25 mouse cellular contexts compared by ENCODE assay signal in the genomic region with DNA sequence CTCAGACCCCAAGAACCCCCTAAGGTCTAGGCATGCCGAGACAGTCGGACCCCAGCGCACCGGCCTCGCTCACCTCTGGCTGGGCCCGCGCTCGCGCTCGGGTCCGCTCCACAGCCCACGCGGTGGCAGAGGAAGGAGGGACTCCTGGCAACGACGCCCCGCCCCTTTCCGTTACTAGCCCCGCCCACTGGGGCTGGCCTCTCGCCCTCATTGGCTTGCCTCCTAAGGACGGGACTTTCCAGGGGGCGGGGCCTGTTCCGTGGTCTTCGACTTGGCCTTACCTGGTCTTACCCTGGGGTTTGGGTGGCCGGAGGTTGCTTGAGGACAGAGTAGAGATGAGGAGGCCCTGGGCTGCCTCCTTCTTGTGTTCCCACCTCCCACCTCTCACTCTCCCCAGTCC. TPM values are rescaled to one million over a fixed set of nuclear protein-coding genes. Genes with fewer than 3 reads are reported as not detected.
A peak's percentile ranks its signal among the peaks of the same experiment; 100 is the strongest.
DNase-seq lines count a peak whose midpoint lies in the region; ATAC-seq and TF ChIP-seq lines count a peak whose summit lies in the region.
"Had no signal": no experiment of that assay in that cellular context is flagged by ENCODE, and none has a peak within 500 bp of the region (broad histone marks: within the 10 kb centered on the region; RNA-seq: fewer than 3 reads in every experiment).

TSS of gene Syce3 (minus strand) at position 386 of the 400 bp plus-strand sequence.

- H3K36me3 ChIP-seq in kidney, embryonic 14.5 days (ENCODE audit: control insufficient read depth, insufficient read depth, low read length), result no peaks in the 10 kb centered on the region
- no peaks in the 10 kb centered on the region for H3K36me3 ChIP-seq in E14TG2a.4 (ENCODE audit: insufficient read depth, low read length)
- no peaks in the 10 kb centered on the region for H3K36me3 ChIP-seq in stomach, embryonic 14.5 days (ENCODE audit: control insufficient read depth, insufficient read depth, low read length)
- H3K36me3 ChIP-seq in hindbrain, embryonic 12.5 days, result no peaks in the 10 kb centered on the region
- H3K36me3 ChIP-seq: hindbrain, embryonic 15.5 days; liver, embryonic 15.5 days; midbrain, embryonic 13.5 days; neural tube, embryonic 13.5 days had no signal

- peaks cover 3% of the 10 kb centered on the region; the same call in 1 of the 2 replicates for H3K9me3 ChIP-seq in kidney, embryonic 14.5 days (ENCODE audit: control insufficient read depth, low read length)
- peaks cover 28% of the 10 kb centered on the region for H3K9me3 ChIP-seq in E14TG2a.4 (ENCODE audit: low read length)
- peaks cover 4% of the 10 kb centered on the region; the same call in 1 of the 2 replicates for H3K9me3 ChIP-seq in stomach, embryonic 14.5 days (ENCODE audit: control insufficient read depth, low read depth, low read length)
- H3K9me3 ChIP-seq in hindbrain, embryonic 12.5 days (replicated peaks), result peaks cover 14% of the 10 kb centered on the region; the same call in 1 of the 2 replicates
- H3K9me3 ChIP-seq: hindbrain, embryonic 15.5 days; liver, embryonic 15.5 days had no signal

- H3K4me1 ChIP-seq in kidney, embryonic 14.5 days (ENCODE audit: control insufficient read depth, insufficient read depth, low read length), result no peaks in the 10 kb centered on the region
- H3K4me1 ChIP-seq in E14TG2a.4 (replicated peaks; ENCODE audit: low read depth, low read length), result peaks cover 16% of the 10 kb centered on the region
- H3K4me1 ChIP-seq in stomach, embryonic 14.5 days (ENCODE audit: control insufficient read depth, insufficient read depth, low read length), result no peaks in the 10 kb centered on the region
- H3K4me1 ChIP-seq in hindbrain, embryonic 12.5 days, result no peaks in the 10 kb centered on the region
- H3K4me1 ChIP-seq: forebrain, embryonic 13.5 days; hindbrain, embryonic 15.5 days; liver, embryonic 15.5 days; midbrain, embryonic 13.5 days; neural tube, embryonic 13.5 days had no signal

- H3K4me2 ChIP-seq in kidney, embryonic 14.5 days (replicated peaks; ENCODE audit: low read depth, low read length), result no peak within 1 kb of the TSS
- no peak within 1 kb of the TSS for H3K4me2 ChIP-seq in stomach, embryonic 14.5 days (replicated peaks; ENCODE audit: low read depth, low read length)
- no peak within 1 kb of the TSS for H3K4me2 ChIP-seq in hindbrain, embryonic 12.5 days (replicated peaks)
- H3K4me2 ChIP-seq: forebrain, embryonic 13.5 days; heart, embryonic 13.5 days; hindbrain, embryonic 15.5 days; liver, embryonic 15.5 days; midbrain, embryonic 13.5 days; neural tube, embryonic 13.5 days had no signal

- no peak for DNase-seq in kidney, postnatal 4 days
- peak; percentile 80 for DNase-seq in ES-CJ7 (ENCODE audit: low read depth, low spot score)
- no peak for DNase-seq in adrenal gland, adult (ENCODE audit: inconsistent age in 2 of 2, low spot score in 1 of 2)
- DNase-seq: adrenal gland, adult 2 months; cerebellum, adult 2 months; cerebellum, postnatal 36 days; gastrocnemius, postnatal 14 days; heart, postnatal 36 days; kidney, postnatal 14 days; layer of hippocampus, adult 9-11 months; left cerebral cortex, postnatal 4 days had no signal

- ATAC-seq in kidney, embryonic 14.5 days (ENCODE audit: low FRiP score, low TSS enrichment), result 0 out of 2 replicates have a peak, but pooled peaks have one; percentile 12
- ATAC-seq in stomach, embryonic 14.5 days (ENCODE audit: insufficient number of reproducible peaks, insufficient read depth, low FRiP score, low read depth), result peak; percentile 33; the same call in 1 of the 2 replicates
- ATAC-seq in hindbrain, embryonic 12.5 days (ENCODE audit: low FRiP score), result no peak
- ATAC-seq: forebrain, embryonic 13.5 days; intestine, embryonic 16.5 days; lung, postnatal 0 days; midbrain, embryonic 13.5 days had no signal

- 93% methylated on average over 22 of the region's 24 CpGs for WGBS in kidney, embryonic 14.5 days
- 82% methylated on average over 21 of the region's 24 CpGs for WGBS in stomach, embryonic 14.5 days
- 85% methylated on average over 24 of the region's 24 CpGs for WGBS in hindbrain, embryonic 12.5 days

- no peak within 1 kb of the TSS for H3K9ac ChIP-seq in kidney, embryonic 14.5 days (ENCODE audit: low read depth, low read length)
- no peak within 1 kb of the TSS for H3K9ac ChIP-seq in stomach, embryonic 14.5 days (replicated peaks; ENCODE audit: low read depth, low read length)
- no peak within 1 kb of the TSS for H3K9ac ChIP-seq in hindbrain, embryonic 12.5 days
- H3K9ac ChIP-seq: forebrain, embryonic 13.5 days; heart, embryonic 13.5 days; hindbrain, embryonic 15.5 days; liver, embryonic 15.5 days; midbrain, embryonic 13.5 days; neural tube, embryonic 13.5 days had no signal

- TF ChIP-seq CTCF in E14TG2a.4 (conservative IDR thresholded peaks at IDR 0.05; ENCODE audit: low read length), result no peak

- H3K27ac ChIP-seq in kidney, embryonic 14.5 days (ENCODE audit: low read depth, low read length), result no peak within 1 kb of the TSS
- H3K27ac ChIP-seq in stomach, embryonic 14.5 days (ENCODE audit: low read length), result no peak within 1 kb of the TSS
- H3K27ac ChIP-seq in hindbrain, embryonic 12.5 days, result no peak within 1 kb of the TSS
- H3K27ac ChIP-seq: forebrain, embryonic 13.5 days; heart, embryonic 13.5 days; hindbrain, embryonic 15.5 days; left cerebral cortex, adult 2 months; liver, embryonic 15.5 days; midbrain, embryonic 13.5 days; neural tube, embryonic 13.5 days had no signal

- no peaks in the 10 kb centered on the region for H3K27me3 ChIP-seq in kidney, embryonic 14.5 days (ENCODE audit: control insufficient read depth, insufficient read depth, low read length)
- H3K27me3 ChIP-seq in E14TG2a.4 (ENCODE audit: insufficient read depth, low read length), result peaks cover 24% of the 10 kb centered on the region
- no peaks in the 10 kb centered on the region for H3K27me3 ChIP-seq in stomach, embryonic 14.5 days (ENCODE audit: control insufficient read depth, insufficient read depth, low read length)
- no peaks in the 10 kb centered on the region for H3K27me3 ChIP-seq in hindbrain, embryonic 12.5 days
- H3K27me3 ChIP-seq: forebrain, embryonic 13.5 days; heart, embryonic 13.5 days; hindbrain, embryonic 15.5 days; liver, embryonic 15.5 days; midbrain, embryonic 13.5 days; neural tube, embryonic 13.5 days had no signal

- H3K4me3 ChIP-seq in kidney, embryonic 14.5 days (ENCODE audit: low read length), result no peak within 1 kb of the TSS
- H3K4me3 ChIP-seq in E14TG2a.4 (replicated peaks; ENCODE audit: low read length), result peak within 1 kb of the TSS; percentile 29; the same call in 1 of the 2 replicates
- H3K4me3 ChIP-seq in stomach, embryonic 14.5 days (ENCODE audit: low read depth, low read length), result no peak within 1 kb of the TSS
- no peak within 1 kb of the TSS for H3K4me3 ChIP-seq in hindbrain, embryonic 12.5 days
- H3K4me3 ChIP-seq: forebrain, embryonic 13.5 days; heart, embryonic 13.5 days; hindbrain, embryonic 15.5 days; left cerebral cortex, adult 2 months; liver, embryonic 15.5 days; midbrain, embryonic 13.5 days; neural tube, embryonic 13.5 days had no signal

RNA-seq across cellular contexts. Expression of gene Syce3, which starts in this region (rescaled TPM):
- not detected in 2 replicates for polyA plus RNA-seq in kidney, embryonic 14.5 days (2014; fragmentation: Nextera tagmentation; extraction: Ambion mirVana)
- polyA plus RNA-seq in stomach, embryonic 14.5 days (2014; fragmentation: Nextera tagmentation; extraction: Ambion mirVana), result not detected in 2 replicates
- polyA plus RNA-seq in hindbrain, embryonic 12.5 days (2016; fragmentation: Nextera tagmentation; extraction: Ambion mirVana), result not detected in 2 replicates
- polyA plus RNA-seq: adrenal gland, adult 2 months; cerebellum, adult 2 months; forebrain, embryonic 13.5 days; G1E; heart, embryonic 13.5 days; hindbrain, embryonic 15.5 days; liver, embryonic 15.5 days; lung, postnatal 0 days; midbrain, embryonic 13.5 days; neural tube, embryonic 13.5 days had no signal

Comparison
In these comparisons a context has a peak if more than half of its experiments do, and no peak if none do; other contexts are left out.
1. Peak in ATAC-seq in kidney, embryonic 14.5 days; RNA of the gene not detected or under 1 TPM.
2. Peak in ATAC-seq in stomach, embryonic 14.5 days; RNA of the gene not detected or under 1 TPM.